Mouse (Mus musculus): ENCODE data around the gene Gm42742. TPM values are rescaled to one million over a fixed set of nuclear protein-coding genes. Genes with fewer than 3 reads are reported as not detected.

The Gm42742 gene
- polyA plus RNA-seq, 1 experiment from 2014 or later: 66.2 TPM

DNA sequence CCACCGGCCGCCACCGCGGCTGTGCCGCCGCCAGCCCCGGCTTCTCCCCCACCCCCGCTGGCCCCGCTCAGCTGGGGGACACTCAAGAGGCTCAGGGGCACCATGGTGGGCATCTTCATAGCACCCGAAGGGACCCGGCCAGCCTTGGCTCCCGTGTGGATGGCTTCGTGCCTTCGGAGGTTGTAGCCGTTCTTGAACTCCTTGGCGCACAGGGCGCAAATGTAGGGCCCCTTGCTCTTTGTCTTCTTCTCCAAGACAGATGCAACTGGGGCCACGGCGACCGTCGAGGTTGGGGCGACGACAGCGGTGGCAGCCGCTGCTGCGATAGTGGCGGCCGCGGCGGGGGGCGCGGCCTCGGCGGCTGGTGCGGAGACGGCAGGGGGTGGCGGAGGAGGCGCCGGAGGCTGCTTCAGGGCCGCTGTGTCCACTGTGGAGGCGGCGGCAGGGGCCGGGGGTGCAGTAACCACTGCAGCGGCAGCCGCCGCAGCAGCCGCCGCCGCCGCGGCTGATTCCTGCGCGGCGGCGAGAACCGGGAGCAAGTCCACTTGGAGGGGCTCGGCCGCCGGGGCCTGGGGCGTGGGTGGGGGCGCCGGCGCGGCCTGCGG is 4.8 kb upstream of the Gm42742 start:
- H3K4me1 ChIP-seq: peaks cover 52% of the 10 kb centered on the region
- no peaks in the 10 kb centered on the region for H3K9me3 ChIP-seq
- peak overlapping the region; percentile 98 for H3K4me3 ChIP-seq
- H3K36me3 ChIP-seq: peaks cover 53% of the 10 kb centered on the region
- peak overlapping the region; percentile 89 for H3K9ac ChIP-seq
- H3K4me2 ChIP-seq (replicated peaks): peak overlapping the region; percentile 98
- 0 out of 2 replicates have a peak, but pooled peaks have one; percentile 2 for ATAC-seq (ENCODE audit: low FRiP score, low read depth)
- WGBS: under 1% methylated on average over 59 of the region's 65 CpGs
- H3K27ac ChIP-seq: peak overlapping the region; percentile 98
- no peaks in the 10 kb centered on the region for H3K27me3 ChIP-seq (replicated peaks)

DNA sequence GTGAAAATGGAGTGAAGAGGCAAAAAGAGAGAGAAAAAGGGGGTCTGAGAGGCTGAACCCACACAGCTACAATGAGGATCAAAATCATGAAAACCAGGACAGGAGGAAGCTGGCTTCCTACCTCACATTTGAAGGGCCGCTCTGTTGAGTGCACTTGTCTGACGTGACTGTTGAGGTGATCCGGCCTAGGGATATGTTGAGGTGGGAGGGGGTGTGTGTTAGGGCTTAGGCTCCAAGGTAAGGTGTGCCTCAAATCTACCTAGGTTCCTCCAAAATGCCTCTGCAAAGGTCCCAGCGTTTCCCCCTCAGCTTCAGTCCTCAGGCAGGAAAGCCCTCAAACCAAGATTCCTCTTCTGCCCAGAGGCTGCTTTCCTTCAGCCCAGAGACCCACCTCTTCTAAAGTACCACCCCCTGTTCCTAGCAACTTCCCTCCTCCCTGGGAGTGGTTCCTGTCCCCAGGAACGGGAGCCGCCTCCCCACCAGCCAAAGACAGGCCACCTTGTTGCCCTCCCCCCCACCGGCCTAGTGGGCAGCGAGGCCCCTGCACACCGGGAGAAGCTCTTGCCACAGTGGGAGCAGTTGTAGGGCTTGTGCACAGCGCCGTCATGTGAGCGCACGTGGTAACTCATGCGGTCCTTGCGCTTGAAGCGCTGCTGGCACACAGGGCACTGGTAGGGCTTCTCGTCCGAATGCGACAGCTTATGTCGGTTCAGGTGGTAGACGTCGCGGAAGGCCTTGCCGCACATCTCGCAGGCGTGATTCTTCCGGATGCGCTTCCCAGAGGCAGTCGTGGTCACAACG is 4.1 kb upstream of the Gm42742 start:
- Histone ChIP-seq H3K36me3 (peaks cover 46% of the 10 kb centered on the region), H3K9ac (peak overlapping the region; percentile 89), H3K9me3 (no peaks in the 10 kb centered on the region), H3K27ac (peak overlapping the region; percentile 98), H3K4me3 (peak overlapping the region; percentile 98), H3K4me2 (replicated peaks) (peak overlapping the region; percentile 98), H3K27me3 (replicated peaks) (no peaks in the 10 kb centered on the region), H3K4me1 (peaks cover 59% of the 10 kb centered on the region)
- ATAC-seq (ENCODE audit: low FRiP score, low read depth): peak; percentile 30; the same call in 1 of the 2 replicates
- WGBS: under 1% methylated on average over 30 of the region's 30 CpGs

DNA sequence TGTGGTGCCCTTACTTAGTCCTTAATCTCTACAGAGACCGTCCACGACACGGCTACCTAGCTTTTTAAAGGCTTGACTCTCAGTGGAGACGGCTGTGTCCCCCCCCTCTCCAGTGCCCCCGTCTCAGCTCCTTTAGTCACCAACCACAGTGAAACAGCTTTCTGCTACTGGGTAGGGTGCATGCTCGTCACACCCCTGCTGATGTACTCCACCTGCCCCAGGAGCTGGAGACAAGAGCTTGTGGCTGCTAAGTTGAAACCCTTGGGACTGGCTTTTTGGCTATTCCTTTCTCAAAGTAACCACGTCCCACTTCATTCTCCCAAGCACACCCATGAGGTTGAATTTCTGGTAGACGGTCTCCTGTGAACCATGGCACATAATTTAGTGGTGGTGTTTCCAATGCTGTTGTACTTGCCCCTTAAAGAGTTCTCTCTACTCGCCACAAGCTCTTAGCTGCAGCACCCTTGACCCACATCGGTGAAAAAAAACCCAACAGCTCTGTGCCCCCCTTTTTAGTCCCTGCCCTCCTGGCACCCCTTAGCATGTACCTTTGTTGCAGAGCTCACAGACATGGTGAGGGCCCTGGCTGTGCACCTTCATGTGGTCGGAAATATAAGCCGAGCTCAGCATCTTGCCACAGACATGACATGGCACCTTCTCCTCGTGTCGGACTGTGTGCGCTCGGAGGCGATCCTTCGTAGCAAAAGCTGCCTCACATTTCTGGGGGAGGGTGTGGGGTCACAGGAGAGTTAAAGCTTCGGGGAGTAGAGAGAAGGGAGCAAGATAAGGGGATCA is 3.2 kb upstream of the Gm42742 start:
- Histone ChIP-seq H3K4me3 (peak overlapping the region; percentile 98), H3K4me2 (replicated peaks) (peak overlapping the region; percentile 98), H3K27ac (no peak overlapping the region), H3K27me3 (replicated peaks) (no peaks in the 10 kb centered on the region), H3K36me3 (peaks cover 43% of the 10 kb centered on the region), H3K9me3 (no peaks in the 10 kb centered on the region), H3K9ac (peak overlapping the region; percentile 89), H3K4me1 (peaks cover 65% of the 10 kb centered on the region)
- no peak for ATAC-seq (ENCODE audit: low FRiP score, low read depth)
- WGBS: 39% methylated on average over 19 of the region's 19 CpGs

DNA sequence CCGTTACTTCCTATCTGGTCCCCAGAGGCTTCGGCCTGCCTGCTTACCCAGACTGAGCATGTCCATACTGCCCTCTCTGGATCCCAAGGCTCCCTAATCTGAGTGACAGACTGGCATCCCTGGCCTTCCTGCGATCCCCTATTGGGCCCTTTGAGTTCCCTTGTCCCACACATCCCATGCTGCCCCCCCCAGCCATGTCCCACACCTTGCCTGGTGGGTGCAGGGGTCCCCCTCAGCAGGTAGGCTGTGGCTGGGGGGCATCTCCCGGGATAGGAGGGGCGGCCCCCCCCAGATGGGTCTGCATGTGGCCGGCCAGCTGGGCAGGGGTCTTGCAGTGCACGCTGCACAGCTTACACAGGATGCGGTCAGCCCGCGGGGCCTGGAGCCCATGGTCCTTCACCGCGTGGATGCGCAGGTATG is 2.4 kb upstream of the Gm42742 start:
- peak overlapping the region; percentile 98 for H3K4me3 ChIP-seq
- 79% methylated on average over 13 of the region's 13 CpGs for WGBS
- no peak for ATAC-seq (ENCODE audit: low FRiP score, low read depth)
- no peaks in the 10 kb centered on the region for H3K9me3 ChIP-seq
- H3K27me3 ChIP-seq (replicated peaks): no peaks in the 10 kb centered on the region
- peaks cover 72% of the 10 kb centered on the region for H3K4me1 ChIP-seq
- no peak overlapping the region; the same call in 1 of the 2 replicates for H3K27ac ChIP-seq
- peaks cover 35% of the 10 kb centered on the region for H3K36me3 ChIP-seq
- H3K9ac ChIP-seq: peak overlapping the region; percentile 89
- H3K4me2 ChIP-seq (replicated peaks): peak overlapping the region; percentile 98

DNA sequence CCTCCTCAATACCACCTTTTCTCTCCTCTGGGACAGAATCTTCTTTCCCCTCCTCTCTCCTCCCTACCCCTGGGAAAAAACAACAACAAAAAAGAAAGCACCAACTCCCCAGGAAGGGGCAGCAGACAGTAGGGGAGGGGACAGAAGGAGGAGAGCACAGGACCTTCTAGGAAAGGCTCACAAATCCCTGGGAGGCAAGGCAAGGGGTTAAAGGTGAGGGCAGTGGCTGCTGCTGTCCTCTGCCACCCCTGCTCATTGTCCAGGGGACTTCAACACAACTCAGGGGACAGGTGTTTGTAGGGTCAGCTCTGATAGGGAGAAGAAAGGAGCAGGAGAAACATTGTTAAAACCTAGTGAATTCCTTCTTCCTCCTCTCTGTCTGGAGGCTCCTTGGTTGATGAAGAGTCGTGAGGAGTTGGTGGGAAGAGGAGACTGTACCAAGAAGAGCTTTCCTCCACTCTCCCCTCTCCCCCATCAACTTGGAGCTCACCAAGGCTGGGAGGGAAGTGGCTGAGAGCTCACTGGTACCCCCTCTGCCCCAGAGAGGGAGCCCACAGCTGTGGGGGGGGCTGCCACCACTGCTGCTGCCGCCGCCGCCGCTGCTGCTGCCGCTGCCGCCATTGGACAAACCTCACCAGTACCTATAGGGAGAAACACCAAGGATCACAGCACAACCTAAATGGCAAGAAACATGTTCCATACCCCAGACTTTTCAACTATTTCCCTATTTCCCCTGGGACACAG is 1.8 kb upstream of the Gm42742 start:
- WGBS: 83% methylated on average over 7 of the region's 7 CpGs
- Histone ChIP-seq H3K9ac (peak overlapping the region; percentile 89), H3K27ac (no peak overlapping the region), H3K4me3 (peak overlapping the region; percentile 98; the same call in 1 of the 2 replicates), H3K27me3 (replicated peaks) (no peaks in the 10 kb centered on the region), H3K4me1 (peaks cover 72% of the 10 kb centered on the region), H3K4me2 (replicated peaks) (peak overlapping the region; percentile 98), H3K36me3 (peaks cover 33% of the 10 kb centered on the region), H3K9me3 (no peaks in the 10 kb centered on the region)
- no peak for ATAC-seq (ENCODE audit: low FRiP score, low read depth)

DNA sequence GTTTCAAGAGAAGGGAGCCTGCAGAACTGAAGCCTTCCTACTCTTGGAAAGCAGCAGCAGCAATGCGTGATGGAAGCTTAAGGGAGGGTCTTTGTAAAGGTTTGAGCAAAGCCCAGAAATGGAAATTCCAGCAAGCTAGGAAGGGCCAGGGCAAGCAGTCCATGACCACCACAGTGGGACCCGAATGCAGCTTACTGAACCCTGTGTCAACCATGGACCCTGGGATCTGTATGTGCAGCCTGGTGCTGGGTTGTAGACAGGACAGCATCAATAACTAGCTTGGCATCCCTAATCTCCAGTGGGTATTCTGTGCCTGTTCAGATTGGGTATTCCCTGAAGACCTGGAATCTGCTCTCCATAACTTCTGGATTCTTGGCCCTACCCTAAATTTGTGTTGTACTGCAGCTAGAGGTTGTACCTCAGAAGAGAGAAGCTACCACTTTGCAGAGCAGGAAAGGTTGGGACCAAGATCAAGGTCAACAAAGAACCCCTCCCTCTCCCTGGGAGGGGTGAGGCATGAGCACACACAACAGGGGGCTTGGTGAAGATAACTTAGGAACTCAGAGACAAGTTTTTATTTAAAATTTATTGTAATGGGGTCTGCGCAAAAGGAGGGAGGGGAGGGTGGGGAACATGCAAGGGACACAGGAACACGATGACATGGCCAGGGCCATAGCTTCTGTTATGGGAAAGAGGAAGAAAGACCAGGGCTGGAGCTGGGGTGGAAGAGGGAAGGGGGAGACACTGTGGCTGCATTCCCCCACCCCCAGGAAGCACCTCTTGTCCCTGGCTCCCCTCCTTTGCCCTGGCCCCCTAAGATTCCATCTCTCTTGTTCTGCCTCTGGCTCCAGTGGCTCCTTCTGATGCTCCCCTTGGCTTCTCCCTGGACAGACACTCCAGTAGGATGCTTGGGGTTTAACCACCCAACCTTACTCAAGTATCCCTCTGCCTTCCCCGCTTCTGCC is 948 bp upstream of the Gm42742 start:
- H3K27ac ChIP-seq: 0 out of 2 replicates have a peak overlapping the region, but pooled peaks have one; percentile 57
- H3K36me3 ChIP-seq: peaks cover 33% of the 10 kb centered on the region
- peak overlapping the region; percentile 98 for H3K4me2 ChIP-seq (replicated peaks)
- 39% methylated on average over 5 of the region's 5 CpGs for WGBS
- no peaks in the 10 kb centered on the region for H3K27me3 ChIP-seq (replicated peaks)
- peak overlapping the region; percentile 69 for H3K9ac ChIP-seq
- H3K9me3 ChIP-seq: no peaks in the 10 kb centered on the region
- H3K4me3 ChIP-seq: peak overlapping the region; percentile 44; the same call in 1 of the 2 replicates
- peaks cover 72% of the 10 kb centered on the region for H3K4me1 ChIP-seq
- ATAC-seq (ENCODE audit: low FRiP score, low read depth): no peak

DNA sequence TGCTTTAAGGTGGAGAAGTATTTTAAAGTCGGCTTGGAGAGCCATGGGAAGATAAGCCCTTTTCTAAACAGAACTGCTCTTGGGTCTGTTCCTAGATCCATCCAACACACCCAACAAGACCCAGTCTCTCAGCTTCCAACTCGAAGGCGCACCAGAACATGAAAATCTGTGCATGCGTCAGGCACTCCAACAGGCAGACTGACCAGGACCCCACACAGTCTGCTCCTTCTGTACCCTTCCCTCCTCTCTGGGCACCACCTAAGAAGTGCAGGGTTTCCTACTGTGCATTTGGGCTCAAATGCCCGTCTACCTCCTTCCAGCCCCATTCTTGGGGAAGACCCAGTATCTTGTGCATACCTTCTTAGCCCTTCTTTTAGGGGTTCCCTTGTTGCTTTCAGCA is 406 bp downstream of the Gm42742 start:
- Histone ChIP-seq H3K4me3 (peak overlapping the region; percentile 44), H3K27me3 (replicated peaks) (no peaks in the 10 kb centered on the region), H3K9me3 (no peaks in the 10 kb centered on the region), H3K36me3 (peaks cover 35% of the 10 kb centered on the region), H3K9ac (peak overlapping the region; percentile 69), H3K4me2 (replicated peaks) (peak overlapping the region; percentile 98), H3K27ac (no peak overlapping the region), H3K4me1 (peaks cover 80% of the 10 kb centered on the region)
- no peak for ATAC-seq (ENCODE audit: low FRiP score, low read depth)
- WGBS: 39% methylated on average over 5 of the region's 5 CpGs

DNA sequence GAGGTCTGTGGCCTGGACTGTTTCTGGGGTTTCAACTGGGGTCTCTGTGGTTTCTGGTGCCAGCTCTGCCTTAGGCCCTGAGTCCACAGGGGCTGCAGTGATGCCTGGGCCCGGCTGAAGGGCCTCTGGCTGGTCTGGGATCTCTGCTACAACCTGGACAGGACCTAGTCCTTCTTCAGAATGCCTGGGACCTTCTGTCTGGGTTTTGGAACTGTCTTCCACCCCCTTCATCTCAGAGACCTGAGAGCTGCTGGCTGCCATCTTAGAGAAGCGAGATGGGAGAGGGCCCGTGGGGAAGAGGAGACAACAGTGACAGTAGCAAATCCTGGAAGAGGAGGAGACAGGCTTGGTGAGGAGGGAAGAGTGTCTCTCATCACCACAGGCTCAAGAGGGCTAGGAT is 866 bp downstream of the Gm42742 start:
- WGBS: 80% methylated on average over 3 of the region's 3 CpGs

DNA sequence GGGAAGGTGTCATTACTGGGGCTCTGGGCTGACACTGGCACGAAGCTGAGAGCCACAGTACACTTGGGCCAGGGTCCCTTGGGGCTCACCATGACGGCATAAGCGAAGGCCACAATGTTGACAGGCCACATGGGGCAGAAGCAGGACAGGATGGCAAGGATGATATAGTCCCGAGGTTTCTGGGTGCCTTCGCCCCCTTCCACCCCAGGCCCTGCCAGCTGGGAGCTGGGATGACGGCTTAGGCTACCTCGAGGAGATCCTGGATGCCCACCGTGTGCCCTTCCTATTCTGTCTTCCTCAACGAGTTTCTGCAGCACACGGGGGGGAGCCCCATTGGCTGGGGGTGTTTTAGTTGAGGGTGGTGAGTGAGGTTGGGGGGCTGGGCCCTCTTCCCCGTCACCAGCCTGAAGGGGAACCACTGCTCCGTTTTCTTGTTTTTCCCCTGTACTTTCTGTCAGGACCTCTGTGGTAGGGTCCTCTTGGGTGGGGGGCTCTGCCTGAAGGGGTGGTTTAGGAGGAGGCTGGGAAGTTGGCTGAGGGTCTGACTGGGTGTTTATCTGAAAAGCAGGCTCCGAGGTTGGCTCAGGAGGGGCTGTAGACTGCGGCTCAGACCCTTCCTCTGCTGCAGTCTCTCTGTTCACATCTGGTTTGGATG is 1.5 kb downstream of the Gm42742 start:
- WGBS: 81% methylated on average over 14 of the region's 14 CpGs
- Histone ChIP-seq H3K4me1 (peaks cover 84% of the 10 kb centered on the region), H3K4me2 (replicated peaks) (peak overlapping the region; percentile 98), H3K36me3 (peaks cover 36% of the 10 kb centered on the region), H3K27ac (no peak overlapping the region; the same call in 1 of the 2 replicates), H3K9ac (peak overlapping the region; percentile 69; the same call in 1 of the 2 replicates), H3K4me3 (no peak overlapping the region), H3K9me3 (no peaks in the 10 kb centered on the region), H3K27me3 (replicated peaks) (no peaks in the 10 kb centered on the region)
- ATAC-seq (ENCODE audit: low FRiP score, low read depth): no peak

More for the DNA sequence above, 866 bp downstream of the Gm42742 start:
- no peaks in the 10 kb centered on the region for H3K27me3 ChIP-seq (replicated peaks)
- H3K4me3 ChIP-seq: peak overlapping the region; percentile 44
- ATAC-seq (ENCODE audit: low FRiP score, low read depth): no peak
- H3K9ac ChIP-seq: peak overlapping the region; percentile 69
- no peaks in the 10 kb centered on the region for H3K9me3 ChIP-seq
- peaks cover 38% of the 10 kb centered on the region for H3K36me3 ChIP-seq
- peak overlapping the region; percentile 98 for H3K4me2 ChIP-seq (replicated peaks)
- no peak overlapping the region; the same call in 1 of the 2 replicates for H3K27ac ChIP-seq
- peaks cover 84% of the 10 kb centered on the region for H3K4me1 ChIP-seq
